Mouse (Mus musculus): ENCODE results near the gene Ipp.

Ipp gene

DNA sequence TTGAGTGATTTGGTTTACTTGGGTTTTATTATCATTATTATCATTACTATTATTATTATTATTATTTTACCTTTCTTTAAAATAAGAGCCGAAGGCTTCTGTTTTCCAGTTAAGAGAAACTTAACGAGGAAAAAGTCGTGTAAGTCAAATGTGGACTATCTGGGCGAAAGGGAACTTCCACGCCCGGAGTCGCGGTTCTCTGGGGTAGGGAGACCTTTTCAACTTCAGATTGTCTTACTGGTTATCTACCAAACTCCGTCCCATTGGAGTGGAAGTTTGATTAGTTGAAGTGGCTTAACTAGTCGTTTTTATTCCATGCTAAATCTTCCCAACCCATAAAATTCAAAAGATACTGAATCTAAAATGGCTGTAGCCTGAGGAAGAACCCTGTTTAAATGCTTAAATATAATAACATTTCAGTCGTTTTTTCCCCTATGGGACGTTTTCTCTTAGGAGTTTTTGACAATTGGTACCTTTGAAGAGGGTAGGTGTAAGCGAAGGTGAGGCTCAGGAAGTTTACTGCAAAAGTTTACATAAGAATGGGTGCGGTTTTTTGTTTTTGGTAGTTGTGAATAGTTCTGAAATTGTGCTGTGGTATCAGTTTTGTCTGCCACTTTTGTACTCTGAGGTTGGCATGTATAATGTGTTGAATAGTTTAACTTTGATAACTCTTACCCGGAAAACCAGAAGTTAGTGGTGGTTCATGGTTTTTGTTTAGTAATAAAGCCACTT is 51.0 kb downstream of the Ipp start:
- DNase-seq, result peak; percentile 29

Data from cerebellum, adult 9-10 months (tissue).